Mouse (Mus musculus) small intestine, adult 2 months (tissue): ENCODE measurements at regions not wholly inside any gene's neighbourhood (a gene's known extent, or its start where the extent isn't known, plus 50 kb on each side); places are given as distances from the start of the nearest gene placed in this dataset.
"Not testable (repeated sequence)": the region's sequence is repeated elsewhere in the genome, so short reads cannot be mapped to it uniquely, and the experiment has no call there.

ENCODE experiments used
- H3K27ac ChIP-seq: fragments of 200-500 bp; 2 replicates; pipeline ENCODE4 v1.5.1; 2012; ENCODE audit warnings: low read depth, low read length, control low read depth, inconsistent platforms; ENCODE audit not compliant: insufficient read depth
- H3K27me3 ChIP-seq: fragments of 200-500 bp; 2 replicates; pipeline ENCODE4 v1.6.1; 2012; ENCODE audit warnings: mild to moderate bottlenecking, moderate library complexity, low read length, inconsistent platforms; ENCODE audit not compliant: control insufficient read depth, insufficient read depth
- H3K36me3 ChIP-seq: fragments of 200-500 bp; 2 replicates; pipeline ENCODE4 v1.6.1; 2012; ENCODE audit warnings: mild to moderate bottlenecking, low read length, control low read depth, inconsistent platforms; ENCODE audit not compliant: control insufficient read depth, insufficient read depth
- H3K4me1 ChIP-seq: fragments of 200-500 bp; 2 replicates; pipeline ENCODE4 v1.6.1; 2012; ENCODE audit warnings: low read length, inconsistent platforms, mixed read lengths; ENCODE audit not compliant: control insufficient read depth, insufficient read depth, insufficient read length
- H3K4me3 ChIP-seq: fragments of 200-500 bp; 2 replicates; pipeline ENCODE4 v1.5.1; 2012; ENCODE audit warnings: low read depth, mild to moderate bottlenecking, control low read depth, inconsistent platforms, low read length, moderate library complexity
- CTCF ChIP-seq: fragments of 200-500 bp; IDR thresholded peaks from 2 replicates; pipeline ENCODE4 v1.5.1; 2012; ENCODE audit warnings: low read depth, mild to moderate bottlenecking, control low read depth, inconsistent platforms, low read length, moderate library complexity, mixed read lengths; ENCODE audit not compliant: insufficient replicate concordance, insufficient read length; ENCODE audit errors: extremely low read depth
- POLR2A ChIP-seq: fragments of 200-500 bp; IDR thresholded peaks from 2 replicates; pipeline ENCODE4 v1.6.1; 2012; ENCODE audit warnings: low read depth, mild to moderate bottlenecking, control low read depth, inconsistent platforms, low read length, moderate library complexity
- WGBS: fragments of 180-500 bp; shearing (Covaris S2); methylation state at CpG from one replicate; pipeline ENCODE4 v1.1.7; 2018; 5-methylcytosine and 5-hydroxymethylcytosine counted together

DNA sequence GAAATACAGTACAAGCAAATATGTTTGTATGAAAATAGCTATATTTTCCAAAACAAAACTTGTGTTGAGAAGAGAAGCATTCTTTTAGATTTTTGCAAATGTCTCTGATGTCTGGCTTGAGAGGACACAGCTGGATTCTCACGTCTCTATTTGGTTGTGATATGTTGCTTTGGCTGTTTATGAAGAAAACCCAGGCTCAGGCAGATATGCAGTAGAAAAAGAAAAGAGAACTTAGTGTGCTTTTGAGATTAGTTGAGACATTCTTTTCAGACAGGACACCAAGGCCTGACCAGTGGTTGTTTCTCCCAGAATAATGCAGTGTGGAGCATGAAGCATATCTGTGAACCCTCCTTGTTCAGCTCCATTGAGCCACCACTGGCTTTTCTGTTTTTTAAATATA, 178.8 kb upstream of the Mamld1 start:
- Histone ChIP-seq H3K27ac (no peak overlapping the region), H3K4me3 (no peak overlapping the region), H3K27me3 (no peaks in the 10 kb centered on the region), H3K36me3 (no peaks in the 10 kb centered on the region), H3K4me1 (no peaks in the 10 kb centered on the region)
- 64% methylated on average over 1 of the region's 1 CpGs for WGBS
- TF ChIP-seq CTCF: no peak
- TF ChIP-seq POLR2A: no peak

- Histone ChIP-seq H3K36me3 (no peaks in the 10 kb centered on the region), H3K27ac (no peak overlapping the region), H3K27me3 (no peaks in the 10 kb centered on the region), H3K4me1 (no peaks in the 10 kb centered on the region), H3K4me3 (no peak overlapping the region)
- WGBS: 78% methylated on average over 2 of the region's 2 CpGs
- TF ChIP-seq CTCF (no peak), POLR2A (no peak)
Measured at GRCm38 (mm10) chrX:70881326-70881725, 168.7 kb upstream of the Mamld1 start.

DNA sequence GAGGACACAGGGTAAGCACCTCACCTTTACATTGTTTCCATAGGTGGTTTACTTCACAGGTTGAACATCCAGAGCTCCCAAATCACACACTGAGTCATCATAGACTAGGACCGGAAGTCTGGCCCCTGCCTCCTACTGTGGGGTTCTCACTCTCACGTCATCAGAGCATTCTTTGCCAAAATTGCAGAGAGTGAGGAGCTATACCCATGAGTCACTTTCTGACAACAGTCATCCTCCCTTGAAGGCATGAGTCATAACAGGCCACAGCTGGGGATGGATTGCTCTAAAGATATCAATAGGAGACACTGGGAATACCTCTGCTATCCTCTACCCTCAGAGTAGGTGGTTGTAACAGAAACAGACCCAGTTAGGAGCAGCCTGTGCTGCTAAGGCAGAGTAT, 166.6 kb upstream of the Mamld1 start:
- Histone ChIP-seq H3K27ac (no peak overlapping the region), H3K27me3 (no peaks in the 10 kb centered on the region), H3K4me1 (no peaks in the 10 kb centered on the region), H3K4me3 (no peak overlapping the region), H3K36me3 (no peaks in the 10 kb centered on the region)
- TF ChIP-seq CTCF (no peak), POLR2A (no peak)
- WGBS: 66% methylated on average over 2 of the region's 2 CpGs

GRCm38 (mm10) chrX:70894517-70894916, 155.5 kb upstream of the Mamld1 start:
- no peaks in the 10 kb centered on the region for H3K4me1 ChIP-seq

GRCm38 (mm10) chrX:70895554-70895953, 154.5 kb upstream of the Mamld1 start:
- no peaks in the 10 kb centered on the region for H3K36me3 ChIP-seq
- no peaks in the 10 kb centered on the region for H3K4me1 ChIP-seq
- no peak overlapping the region for H3K27ac ChIP-seq
- H3K27me3 ChIP-seq: no peaks in the 10 kb centered on the region
- TF ChIP-seq POLR2A (no peak), CTCF (no peak)
- no peak overlapping the region for H3K4me3 ChIP-seq
- 73% methylated on average over 4 of the region's 4 CpGs for WGBS

More at GRCm38 (mm10) chrX:70894517-70894916, 155.5 kb upstream of the Mamld1 start:
- no peaks in the 10 kb centered on the region for H3K36me3 ChIP-seq
- no peak overlapping the region for H3K27ac ChIP-seq
- 75% methylated on average over 2 of the region's 2 CpGs for WGBS
- no peaks in the 10 kb centered on the region for H3K27me3 ChIP-seq
- no peak overlapping the region for H3K4me3 ChIP-seq
- TF ChIP-seq CTCF: no peak
- no peak for TF ChIP-seq POLR2A

- no peak overlapping the region for H3K27ac ChIP-seq
- H3K27me3 ChIP-seq: no peaks in the 10 kb centered on the region
- no peak for TF ChIP-seq CTCF
- no peaks in the 10 kb centered on the region for H3K36me3 ChIP-seq
- H3K4me1 ChIP-seq: no peaks in the 10 kb centered on the region
- 70% methylated on average over 2 of the region's 2 CpGs for WGBS
- H3K4me3 ChIP-seq: no peak overlapping the region
Measured at GRCm38 (mm10) chrX:70897110-70897721, 152.8 kb upstream of the Mamld1 start.

GRCm38 (mm10) chrX:70898836-70899235, 151.2 kb upstream of the Mamld1 start:
- H3K27ac ChIP-seq, H3K27me3 ChIP-seq, H3K4me3 ChIP-seq, H3K4me1 ChIP-seq, H3K36me3 ChIP-seq: not testable (repeated sequence)
- WGBS: 83% methylated on average over 1 of the region's 1 CpGs

GRCm38 (mm10) chrX:70899720-70900479, 150.2 kb upstream of the Mamld1 start:
- WGBS: 64% methylated on average over 8 of the region's 8 CpGs
- Histone ChIP-seq H3K4me1 (no peaks in the 10 kb centered on the region), H3K4me3 (no peak overlapping the region), H3K27ac (no peak overlapping the region), H3K36me3 (no peaks in the 10 kb centered on the region), H3K27me3 (no peaks in the 10 kb centered on the region)
- TF ChIP-seq CTCF: no peak
